Mouse (Mus musculus) C2C12 (cell line): Measurements from ENCODE around the gene Preb. TPM values are rescaled to one million over a fixed set of nuclear protein-coding genes. Genes with fewer than 3 reads are reported as not detected.

Experiments used
- H3K27me3 ChIP-seq: one replicate; pipeline ENCODE4 v1.6.1; 2011; ENCODE audit not compliant: control insufficient read depth, insufficient read depth, insufficient read length
- H3K36me3 ChIP-seq: one replicate; pipeline ENCODE4 v1.6.1; 2011; ENCODE audit not compliant: control insufficient read depth, insufficient read depth
- H3K4me3 ChIP-seq: one replicate; pipeline ENCODE4 v1.5.1; 2011; ENCODE audit warnings: mild to moderate bottlenecking, control low read depth; ENCODE audit not compliant: poor library complexity, insufficient read depth, severe bottlenecking
- H3K79me2 ChIP-seq: one replicate; pipeline ENCODE4 v1.6.1; 2011; ENCODE audit not compliant: control insufficient read depth, insufficient read depth
- H3K79me3 ChIP-seq: one replicate; pipeline ENCODE4 v1.6.1; 2011; ENCODE audit warnings: low read depth, control low read depth
- H3ac ChIP-seq: one replicate; pipeline ENCODE3; 2011; ENCODE audit warnings: low read depth; ENCODE audit not compliant: control insufficient read depth, insufficient read length
- CEBPB ChIP-seq: IDR thresholded peaks from one replicate; pipeline ENCODE4 v1.6.1; 2011; ENCODE audit warnings: low read depth, mild to moderate bottlenecking, control low read depth, moderate library complexity
- CTCF ChIP-seq: IDR thresholded peaks from one replicate; pipeline ENCODE4 v1.5.1; 2011; ENCODE audit not compliant: control insufficient read depth, insufficient read depth, insufficient read length
- FOSL1 ChIP-seq: IDR thresholded peaks from one replicate; pipeline ENCODE4 v1.8.0; 2011; ENCODE audit warnings: mild to moderate bottlenecking, low read length; ENCODE audit not compliant: poor library complexity, insufficient read depth, severe bottlenecking
- MAX ChIP-seq: IDR thresholded peaks from one replicate; pipeline ENCODE4 v1.6.1; 2011; ENCODE audit warnings: mild to moderate bottlenecking, control low read depth
- MYOD1 ChIP-seq: IDR thresholded peaks from one replicate; pipeline ENCODE4 v1.6.1; 2011; ENCODE audit warnings: low read depth; ENCODE audit not compliant: control insufficient read depth, insufficient read length
- MYOG ChIP-seq: IDR thresholded peaks from one replicate; pipeline ENCODE4 v1.6.1; 2011; ENCODE audit not compliant: control insufficient read depth, insufficient read length; ENCODE audit errors: extremely low read depth
- USF1 ChIP-seq: IDR thresholded peaks from one replicate; pipeline ENCODE4 v1.6.1; 2011; ENCODE audit warnings: low read depth, mild to moderate bottlenecking, control low read depth, moderate library complexity
- polyA plus RNA-seq: library from polyadenylated mRNA; unstranded; fragments of >200 nt; fragmentation: generic; extraction: Trizol; gene quantifications from one replicate; pipeline ENCODE4 v1.2.1, GENCODE M21; 2012; ENCODE audit warnings: missing spikeins

The Preb gene
- polyA plus RNA-seq, 1 experiment = 108 TPM

GRCm38 (mm10) chr5:30960814-30961213 is 653 bp upstream of the Preb start:
- Histone ChIP-seq H3K79me3 (peaks cover 24% of the 10 kb centered on the region), H3K4me3 (no peak overlapping the region), H3K27me3 (no peaks in the 10 kb centered on the region), H3K36me3 (peaks cover 22% of the 10 kb centered on the region), H3ac (no peak overlapping the region), H3K79me2 (peaks cover 31% of the 10 kb centered on the region)
- TF ChIP-seq CEBPB = no peak
- no peak for TF ChIP-seq MYOG
- no peak for TF ChIP-seq MAX
- no peak for TF ChIP-seq FOSL1
- TF ChIP-seq USF1 = no peak
- no peak for TF ChIP-seq MYOD1
- TF ChIP-seq CTCF = no peak

- H3ac ChIP-seq = peak overlapping the region; percentile 68
- TF ChIP-seq CTCF (no peak), FOSL1 (no peak), CEBPB (no peak), MYOD1 (no peak), MYOG (no peak), USF1 (no peak), MAX (no peak)
- peaks cover 26% of the 10 kb centered on the region for H3K79me3 ChIP-seq
- H3K4me3 ChIP-seq = peak overlapping the region; percentile 97
- H3K79me2 ChIP-seq = peaks cover 31% of the 10 kb centered on the region
- no peaks in the 10 kb centered on the region for H3K27me3 ChIP-seq
- H3K36me3 ChIP-seq = peaks cover 37% of the 10 kb centered on the region
These were observed 835 bp downstream of the Preb start for GRCm38 (mm10) chr5:30959198-30959854.

GRCm38 (mm10) chr5:30957891-30958290 is 2.3 kb downstream of the Preb start:
- H3K4me3 ChIP-seq = no peak overlapping the region

GRCm38 (mm10) chr5:30955751-30956150 is 4.4 kb downstream of the Preb start:
- H3K79me3 ChIP-seq = peaks cover 35% of the 10 kb centered on the region
- H3K36me3 ChIP-seq = peaks cover 61% of the 10 kb centered on the region
- H3ac ChIP-seq = no peak overlapping the region
- H3K4me3 ChIP-seq = no peak overlapping the region
- TF ChIP-seq MYOD1 (peak; percentile 3), MYOG (no peak), FOSL1 (no peak), CEBPB (no peak)
- H3K27me3 ChIP-seq = no peaks in the 10 kb centered on the region
- peaks cover 58% of the 10 kb centered on the region for H3K79me2 ChIP-seq

More at GRCm38 (mm10) chr5:30957891-30958290, 2.3 kb downstream of the Preb start:
- Histone ChIP-seq H3K79me3 (peaks cover 26% of the 10 kb centered on the region), H3K36me3 (peaks cover 50% of the 10 kb centered on the region), H3K79me2 (peaks cover 40% of the 10 kb centered on the region), H3ac (no peak overlapping the region), H3K27me3 (no peaks in the 10 kb centered on the region)
- TF ChIP-seq FOSL1 (no peak), USF1 (no peak), MYOG (no peak), MYOD1 (no peak), CEBPB (no peak), MAX (no peak), CTCF (no peak)

DNA sequence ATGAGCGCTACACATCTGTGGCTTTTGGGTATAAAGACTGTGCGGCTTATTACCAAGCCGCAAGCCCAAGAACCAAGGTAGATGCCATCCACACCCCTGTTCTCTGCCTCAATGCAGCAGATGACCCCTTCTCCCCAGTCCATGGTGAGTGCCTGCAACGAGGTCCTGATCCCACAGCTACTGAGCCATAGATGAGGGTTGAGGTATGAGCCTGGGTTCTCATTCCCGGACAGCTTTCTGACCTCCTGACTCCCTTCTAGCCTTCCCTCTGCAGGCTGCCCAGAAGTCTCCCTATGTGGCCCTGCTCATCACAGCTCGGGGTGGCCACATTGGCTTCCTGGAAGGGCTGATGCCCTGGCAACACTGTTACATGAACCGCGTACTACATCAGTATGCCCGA is 5.6 kb downstream of the Preb start:
- no peak for TF ChIP-seq FOSL1
- no peak for TF ChIP-seq CTCF
- no peak for TF ChIP-seq MYOD1
- TF ChIP-seq MAX = no peak
- no peak for TF ChIP-seq MYOG
- no peak for TF ChIP-seq CEBPB
- no peak for TF ChIP-seq USF1
- peaks cover 61% of the 10 kb centered on the region for H3K36me3 ChIP-seq
- H3ac ChIP-seq = no peak overlapping the region
- H3K4me3 ChIP-seq = no peak overlapping the region
- H3K79me2 ChIP-seq = peaks cover 59% of the 10 kb centered on the region
- H3K27me3 ChIP-seq = no peaks in the 10 kb centered on the region
- peaks cover 32% of the 10 kb centered on the region for H3K79me3 ChIP-seq
